In genomic region chr8:105622421-105622920, GRCm38 (mm10) we compare ENCODE assay signal across 9 mouse cellular contexts. TPM values are rescaled to one million over a fixed set of nuclear protein-coding genes. Genes with fewer than 3 reads are reported as not detected.
DNase-seq lines count a peak whose midpoint lies in the region; ATAC-seq lines count a peak whose summit lies in the region.
"Had no signal": no experiment of that assay in that cellular context is flagged by ENCODE, and none has a peak within 500 bp of the region (broad histone marks: within the 10 kb centered on the region; RNA-seq: fewer than 3 reads in every experiment).

No protein-coding gene starts in this region.

- WGBS in forebrain, embryonic 10.5 days = 6% methylated on average over 8 of the region's 8 CpGs
- WGBS in heart, embryonic 15.5 days = 4% methylated on average over 8 of the region's 8 CpGs
- 6% methylated on average over 8 of the region's 8 CpGs for WGBS in liver, embryonic 12.5 days (ENCODE audit: insufficient replicate concordance)
- WGBS in stomach, embryonic 14.5 days = 4% methylated on average over 8 of the region's 8 CpGs

- H3K9ac ChIP-seq in heart, embryonic 15.5 days = no peak overlapping the region
- no peak overlapping the region for H3K9ac ChIP-seq in liver, embryonic 12.5 days
- H3K9ac ChIP-seq in stomach, embryonic 14.5 days (replicated peaks; ENCODE audit: low read depth, low read length) = no peak overlapping the region

- no peaks in the 10 kb centered on the region for H3K27me3 ChIP-seq in forebrain, embryonic 10.5 days (ENCODE audit: poor library complexity, severe bottlenecking)
- H3K27me3 ChIP-seq in heart, embryonic 15.5 days = no peaks in the 10 kb centered on the region
- H3K27me3 ChIP-seq in liver, embryonic 12.5 days (replicated peaks) = no peaks in the 10 kb centered on the region
- H3K27me3 ChIP-seq in stomach, embryonic 14.5 days (ENCODE audit: control insufficient read depth, insufficient read depth, low read length) = no peaks in the 10 kb centered on the region

- peaks cover 57% of the 10 kb centered on the region for H3K36me3 ChIP-seq in forebrain, embryonic 10.5 days (replicated peaks)
- peaks cover 48% of the 10 kb centered on the region for H3K36me3 ChIP-seq in heart, embryonic 15.5 days
- peaks cover 58% of the 10 kb centered on the region for H3K36me3 ChIP-seq in liver, embryonic 12.5 days
- peaks cover 45% of the 10 kb centered on the region for H3K36me3 ChIP-seq in stomach, embryonic 14.5 days (ENCODE audit: control insufficient read depth, insufficient read depth, low read length)

- H3K9me3 ChIP-seq in forebrain, embryonic 10.5 days = no peaks in the 10 kb centered on the region
- no peaks in the 10 kb centered on the region for H3K9me3 ChIP-seq in heart, embryonic 15.5 days (replicated peaks)
- no peaks in the 10 kb centered on the region for H3K9me3 ChIP-seq in liver, embryonic 12.5 days (replicated peaks)
- H3K9me3 ChIP-seq in stomach, embryonic 14.5 days (ENCODE audit: control insufficient read depth, low read depth, low read length) = no peaks in the 10 kb centered on the region

- peak overlapping the region; percentile 6; the same call in 1 of the 2 replicates for H3K4me3 ChIP-seq in forebrain, embryonic 10.5 days
- H3K4me3 ChIP-seq in heart, embryonic 15.5 days = no peak overlapping the region
- H3K4me3 ChIP-seq in liver, embryonic 12.5 days = no peak overlapping the region
- no peak overlapping the region for H3K4me3 ChIP-seq in stomach, embryonic 14.5 days (ENCODE audit: low read depth, low read length)

- peak; percentile 92 to 93 for DNase-seq in CD8-positive naive resting alpha-beta T cell, adult 2 months (ENCODE audit: low read depth in 2 of 2, low spot score in 2 of 2)
- DNase-seq in c-Kit-negative CD71-positive TER-119-positive erythroid progenitor cells, embryonic 14.5 days (ENCODE audit: low read depth, low spot score) = peak; percentile 78
- DNase-seq in forebrain, embryonic 10.5 days (ENCODE audit: extremely low spot score, low spot score) = peak; percentile 92
- peak; percentile 97 for DNase-seq in kidney, postnatal 14 days
- DNase-seq in natural killer cell, adult 2 months (ENCODE audit: low spot score in 2 of 2) = peak; percentile 89 to 95

- H3K27ac ChIP-seq in forebrain, embryonic 10.5 days = peak overlapping the region; percentile 48; the same call in 1 of the 2 replicates
- H3K27ac ChIP-seq in heart, embryonic 15.5 days = peak overlapping the region; percentile 69
- H3K27ac ChIP-seq in liver, embryonic 12.5 days = peak overlapping the region; percentile 33; the same call in 1 of the 2 replicates
- peak overlapping the region; percentile 48; the same call in 1 of the 2 replicates for H3K27ac ChIP-seq in stomach, embryonic 14.5 days (ENCODE audit: low read length)
- H3K27ac ChIP-seq: macrophage had no signal

- ATAC-seq in heart, embryonic 15.5 days (replicated peaks; ENCODE audit: insufficient number of reproducible peaks, insufficient read depth, low FRiP score, low read depth) = peak; percentile 74
- ATAC-seq in liver, embryonic 12.5 days = peak; percentile 80
- ATAC-seq in stomach, embryonic 14.5 days (ENCODE audit: insufficient number of reproducible peaks, insufficient read depth, low FRiP score, low read depth) = peak; percentile 91

- peak overlapping the region; percentile 17; the same call in 1 of the 2 replicates for H3K4me2 ChIP-seq in heart, embryonic 15.5 days
- no peak overlapping the region for H3K4me2 ChIP-seq in liver, embryonic 12.5 days
- no peak overlapping the region for H3K4me2 ChIP-seq in stomach, embryonic 14.5 days (replicated peaks; ENCODE audit: low read depth, low read length)

- peaks cover 38% of the 10 kb centered on the region for H3K4me1 ChIP-seq in forebrain, embryonic 10.5 days
- H3K4me1 ChIP-seq in heart, embryonic 15.5 days (replicated peaks) = peaks cover 25% of the 10 kb centered on the region
- H3K4me1 ChIP-seq in liver, embryonic 12.5 days = peaks cover 20% of the 10 kb centered on the region
- peaks cover 17% of the 10 kb centered on the region for H3K4me1 ChIP-seq in stomach, embryonic 14.5 days (ENCODE audit: control insufficient read depth, insufficient read depth, low read length)

RNA-seq across cellular contexts. Expression of gene Ctcf, which starts 13.9 kb away (rescaled TPM):
- 146 and 150 TPM in 2 replicates for polyA plus RNA-seq in forebrain, embryonic 10.5 days (2016; fragmentation: Nextera tagmentation; extraction: Ambion mirVana)
- polyA plus RNA-seq in heart, embryonic 15.5 days (2015; fragmentation: Nextera tagmentation; extraction: Ambion mirVana) = 64.5 and 77.1 TPM in 2 replicates
- 89.0 and 93.5 TPM in 2 replicates for polyA plus RNA-seq in liver, embryonic 12.5 days (2016; fragmentation: Nextera tagmentation; extraction: Ambion mirVana)
- polyA plus RNA-seq in stomach, embryonic 14.5 days (2014; fragmentation: Nextera tagmentation; extraction: Ambion mirVana) = 96.0 and 101 TPM in 2 replicates

RNA-seq across cellular contexts. Expression of gene Agrp, which starts 14.7 kb away (rescaled TPM):
- polyA plus RNA-seq in forebrain, embryonic 10.5 days (2016; fragmentation: Nextera tagmentation; extraction: Ambion mirVana) = 0.38 and 0.84 TPM in 2 replicates
- polyA plus RNA-seq in heart, embryonic 15.5 days (2015; fragmentation: Nextera tagmentation; extraction: Ambion mirVana) = 0.24 and 0.29 TPM in 2 replicates
- 0.22 TPM in 1 of 2 replicates, not detected in the other for polyA plus RNA-seq in liver, embryonic 12.5 days (2016; fragmentation: Nextera tagmentation; extraction: Ambion mirVana)
- 0.95 and 1.5 TPM in 2 replicates for polyA plus RNA-seq in stomach, embryonic 14.5 days (2014; fragmentation: Nextera tagmentation; extraction: Ambion mirVana)
- polyA plus RNA-seq: macrophage had no signal

RNA-seq across cellular contexts. Expression of gene Ripor1, which starts 17.4 kb away (rescaled TPM):
- polyA plus RNA-seq in forebrain, embryonic 10.5 days (2016; fragmentation: Nextera tagmentation; extraction: Ambion mirVana) = 13.9 and 14.4 TPM in 2 replicates
- polyA plus RNA-seq in heart, embryonic 15.5 days (2015; fragmentation: Nextera tagmentation; extraction: Ambion mirVana) = 27.9 and 36.5 TPM in 2 replicates
- polyA plus RNA-seq in liver, embryonic 12.5 days (2016; fragmentation: Nextera tagmentation; extraction: Ambion mirVana) = 14.1 and 14.5 TPM in 2 replicates
- 18.5 and 20.8 TPM in 2 replicates for polyA plus RNA-seq in stomach, embryonic 14.5 days (2014; fragmentation: Nextera tagmentation; extraction: Ambion mirVana)

RNA-seq across cellular contexts. Expression of gene Atp6v0d1, which starts 56.6 kb away (rescaled TPM):
- polyA plus RNA-seq in forebrain, embryonic 10.5 days (2016; fragmentation: Nextera tagmentation; extraction: Ambion mirVana) = 65.3 and 73.4 TPM in 2 replicates
- 50.0 and 63.3 TPM in 2 replicates for polyA plus RNA-seq in heart, embryonic 15.5 days (2015; fragmentation: Nextera tagmentation; extraction: Ambion mirVana)
- polyA plus RNA-seq in liver, embryonic 12.5 days (2016; fragmentation: Nextera tagmentation; extraction: Ambion mirVana) = 47.2 and 51.0 TPM in 2 replicates
- polyA plus RNA-seq in stomach, embryonic 14.5 days (2014; fragmentation: Nextera tagmentation; extraction: Ambion mirVana) = 75.8 and 82.9 TPM in 2 replicates
